Mouse (Mus musculus) midbrain, embryonic 13.5 days (tissue): Measurements from ENCODE around the gene C1qb. TPM values are rescaled to one million over a fixed set of nuclear protein-coding genes. Genes with fewer than 3 reads are reported as not detected.

ENCODE experiments used
- ATAC-seq: fragments of 200-750 bp; cut with Nextera tagmentation; 2 replicates; pipeline ENCODE4 v1.8.0; 2017; ENCODE audit warnings: mild to moderate bottlenecking, moderate TSS enrichment, moderate library complexity
- H3K27ac ChIP-seq: fragments of 300-500 bp; sonication (generic); 2 replicates; pipeline ENCODE4 v1.5.1; 2015; ENCODE audit warnings: inconsistent platforms, mild to moderate bottlenecking, moderate library complexity
- H3K27me3 ChIP-seq: fragments of 300-500 bp; sonication (generic); 2 replicates; pipeline ENCODE4 v1.6.1; 2015; ENCODE audit warnings: mild to moderate bottlenecking, inconsistent platforms
- H3K36me3 ChIP-seq: fragments of 300-500 bp; sonication (generic); 2 replicates; pipeline ENCODE4 v1.6.1; 2015; ENCODE audit warnings: mild to moderate bottlenecking, inconsistent platforms
- H3K4me1 ChIP-seq: fragments of 300-500 bp; sonication (generic); replicated peaks from 2 replicates; pipeline ENCODE4 v1.6.1; 2015; ENCODE audit warnings: inconsistent platforms
- H3K4me2 ChIP-seq: fragments of 300-500 bp; sonication (generic); replicated peaks from 2 replicates; pipeline ENCODE4 v1.6.1; 2015; ENCODE audit warnings: moderate library complexity, mild to moderate bottlenecking, inconsistent platforms
- H3K4me3 ChIP-seq: fragments of 300-500 bp; sonication (generic); replicated peaks from 2 replicates; pipeline ENCODE4 v1.5.1; 2015; ENCODE audit warnings: mild to moderate bottlenecking, inconsistent platforms
- H3K9ac ChIP-seq: fragments of 300-500 bp; sonication (generic); replicated peaks from 2 replicates; pipeline ENCODE4 v1.6.1; 2015; ENCODE audit warnings: mild to moderate bottlenecking, inconsistent platforms
- H3K9me3 ChIP-seq: fragments of 300-500 bp; sonication (generic); 2 replicates; pipeline ENCODE4 v1.6.1; 2016; ENCODE audit warnings: mild to moderate bottlenecking, inconsistent platforms
- WGBS: fragments of 180-500 bp; shearing (Covaris S2); methylation state at CpG from one replicate; pipeline ENCODE4 v1.1.7; 2015; 5-methylcytosine and 5-hydroxymethylcytosine counted together
- polyA plus RNA-seq: library from polyadenylated mRNA; unstranded; fragments of >200 nt; fragmentation: Nextera tagmentation; extraction: Ambion mirVana; gene quantifications from 2 replicates; pipeline ENCODE4 v1.2.1, GENCODE M21; 2015

The C1qb gene
- 25.0 and 30.4 TPM in 2 replicates for polyA plus RNA-seq

DNA sequence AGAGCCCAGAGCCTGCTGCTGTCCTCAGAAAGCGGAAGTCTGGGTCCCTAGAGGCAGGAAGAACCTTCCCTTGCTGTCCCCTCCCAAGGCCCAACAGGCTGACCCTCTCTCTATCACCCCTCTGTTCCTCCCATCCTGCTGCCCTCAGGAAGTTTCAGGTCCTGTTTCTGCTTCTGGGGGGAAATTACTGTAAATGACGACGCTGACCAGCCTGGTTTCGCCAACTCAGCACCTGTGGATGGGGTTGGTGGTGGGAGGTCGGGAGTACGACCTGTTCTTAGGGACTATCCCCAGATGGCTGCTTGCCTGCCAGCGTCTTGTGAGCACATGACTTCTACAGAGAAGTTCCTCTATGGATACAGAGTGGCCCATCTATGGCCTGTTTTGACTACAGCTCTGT is at the start of gene C1qb:
Gene C1qb, minus strand, starts transcription at position 87 of the 400 bp plus-strand sequence.
- ATAC-seq = 0 out of 2 replicates have a peak, but pooled peaks have one; percentile 27
- H3K27me3 ChIP-seq = peaks cover 12% of the 10 kb centered on the region; the same call in 1 of the 2 replicates
- no peak within 1 kb of the TSS for H3K4me3 ChIP-seq
- no peak within 1 kb of the TSS; the same call in 1 of the 2 replicates for H3K9ac ChIP-seq
- H3K27ac ChIP-seq = peak within 1 kb of the TSS; percentile 70
- 0 out of 2 replicates have a peak within 1 kb of the TSS, but pooled peaks have one; percentile 4 for H3K4me2 ChIP-seq
- no peaks in the 10 kb centered on the region for H3K36me3 ChIP-seq
- H3K9me3 ChIP-seq = no peaks in the 10 kb centered on the region
- 82% methylated on average over 7 of the region's 7 CpGs for WGBS
- peaks cover 14% of the 10 kb centered on the region for H3K4me1 ChIP-seq

GRCm38 (mm10) chr4:136934746-136935613 is 49.0 kb upstream of the C1qb start:
- no peak overlapping the region for H3K4me2 ChIP-seq
- H3K9ac ChIP-seq = no peak overlapping the region
- WGBS = 45% methylated on average over 18 of the region's 18 CpGs
- peaks cover 3% of the 10 kb centered on the region; the same call in 1 of the 2 replicates for H3K36me3 ChIP-seq
- H3K4me3 ChIP-seq = no peak overlapping the region
- H3K9me3 ChIP-seq = no peaks in the 10 kb centered on the region
- H3K4me1 ChIP-seq = peaks cover 14% of the 10 kb centered on the region
- ATAC-seq = no peak
- H3K27me3 ChIP-seq = peaks cover 83% of the 10 kb centered on the region
- H3K27ac ChIP-seq = no peak overlapping the region

GRCm38 (mm10) chr4:136930474-136930873 is 44.5 kb upstream of the C1qb start:
- peaks cover 3% of the 10 kb centered on the region; the same call in 1 of the 2 replicates for H3K36me3 ChIP-seq
- H3K27ac ChIP-seq = no peak overlapping the region
- no peak overlapping the region for H3K4me3 ChIP-seq
- no peak overlapping the region for H3K9ac ChIP-seq
- ATAC-seq = no peak
- H3K4me1 ChIP-seq = peaks cover 21% of the 10 kb centered on the region
- no peak overlapping the region for H3K4me2 ChIP-seq
- peaks cover 82% of the 10 kb centered on the region for H3K27me3 ChIP-seq
- 90% methylated on average over 8 of the region's 8 CpGs for WGBS
- H3K9me3 ChIP-seq = no peaks in the 10 kb centered on the region

- H3K4me2 ChIP-seq = no peak overlapping the region
- H3K9ac ChIP-seq = no peak overlapping the region
- ATAC-seq = no peak
- H3K36me3 ChIP-seq = peaks cover 3% of the 10 kb centered on the region; the same call in 1 of the 2 replicates
- H3K9me3 ChIP-seq = no peaks in the 10 kb centered on the region
- H3K27me3 ChIP-seq = peaks cover 92% of the 10 kb centered on the region
- H3K4me1 ChIP-seq = peaks cover 8% of the 10 kb centered on the region
- no peak overlapping the region for H3K4me3 ChIP-seq
- 8% methylated on average over 5 of the region's 5 CpGs for WGBS
- H3K27ac ChIP-seq = no peak overlapping the region
These were observed 42.9 kb upstream of the C1qb start for GRCm38 (mm10) chr4:136928928-136929327.

- no peak overlapping the region for H3K27ac ChIP-seq
- H3K4me2 ChIP-seq = no peak overlapping the region
- 2% methylated on average over 15 of the region's 15 CpGs for WGBS
- H3K4me1 ChIP-seq = peaks cover 26% of the 10 kb centered on the region
- peaks cover 89% of the 10 kb centered on the region for H3K27me3 ChIP-seq
- H3K36me3 ChIP-seq = peaks cover 3% of the 10 kb centered on the region; the same call in 1 of the 2 replicates
- no peak for ATAC-seq
- no peak overlapping the region for H3K9ac ChIP-seq
- H3K9me3 ChIP-seq = no peaks in the 10 kb centered on the region
- H3K4me3 ChIP-seq = no peak overlapping the region
These were observed 39.8 kb upstream of the C1qb start for GRCm38 (mm10) chr4:136925804-136926203.

DNA sequence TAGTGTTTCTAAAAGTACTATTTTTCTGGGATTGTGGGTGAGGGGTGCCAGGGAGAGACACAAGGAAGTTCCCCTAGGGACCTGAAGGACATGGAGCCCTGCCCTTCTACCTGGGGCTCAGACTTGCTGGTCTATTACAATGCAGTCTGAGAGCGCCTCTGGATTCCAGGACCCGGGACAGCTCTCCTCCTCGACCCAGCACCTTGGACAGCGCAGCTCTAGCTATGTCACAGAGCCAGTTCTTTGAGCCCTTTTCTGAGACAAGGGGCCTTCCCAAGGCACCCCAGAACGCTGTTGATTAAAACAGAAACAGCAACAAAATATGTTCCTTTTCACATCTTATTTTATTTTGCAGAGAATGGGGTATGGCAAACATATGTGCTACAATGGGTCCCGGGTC is 38.5 kb upstream of the C1qb start:
- ATAC-seq = no peak
- H3K27me3 ChIP-seq = peaks cover 85% of the 10 kb centered on the region
- H3K4me2 ChIP-seq = no peak overlapping the region
- no peaks in the 10 kb centered on the region for H3K9me3 ChIP-seq
- H3K36me3 ChIP-seq = no peaks in the 10 kb centered on the region
- no peak overlapping the region for H3K27ac ChIP-seq
- H3K9ac ChIP-seq = no peak overlapping the region
- WGBS = 8% methylated on average over 6 of the region's 6 CpGs
- no peak overlapping the region for H3K4me3 ChIP-seq
- H3K4me1 ChIP-seq = peaks cover 26% of the 10 kb centered on the region

DNA sequence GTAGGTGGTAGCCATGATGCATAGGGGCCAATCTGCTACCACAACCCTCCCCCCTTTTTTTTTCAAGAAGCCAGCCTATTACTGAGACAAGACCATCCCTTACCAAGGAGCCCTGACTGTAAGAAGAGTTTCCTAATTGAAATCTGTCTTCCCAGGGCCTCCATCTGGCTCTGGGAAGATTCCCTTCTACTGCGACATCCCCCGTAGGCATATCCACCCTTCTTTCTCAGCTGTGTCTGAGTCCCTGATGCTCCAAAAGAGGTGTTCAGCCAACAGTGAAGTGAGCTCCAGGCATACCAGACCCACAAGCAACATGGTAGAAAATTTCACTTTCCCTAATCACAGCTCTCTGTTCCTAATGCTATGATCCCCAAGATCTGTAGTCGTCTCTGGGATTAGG is 33.5 kb upstream of the C1qb start:
- Histone ChIP-seq H3K4me2 (no peak overlapping the region), H3K27ac (no peak overlapping the region), H3K9ac (no peak overlapping the region), H3K27me3 (peaks cover 56% of the 10 kb centered on the region), H3K36me3 (no peaks in the 10 kb centered on the region), H3K4me3 (no peak overlapping the region), H3K9me3 (no peaks in the 10 kb centered on the region), H3K4me1 (peaks cover 40% of the 10 kb centered on the region)
- WGBS = 80% methylated on average over 3 of the region's 3 CpGs
- no peak for ATAC-seq

DNA sequence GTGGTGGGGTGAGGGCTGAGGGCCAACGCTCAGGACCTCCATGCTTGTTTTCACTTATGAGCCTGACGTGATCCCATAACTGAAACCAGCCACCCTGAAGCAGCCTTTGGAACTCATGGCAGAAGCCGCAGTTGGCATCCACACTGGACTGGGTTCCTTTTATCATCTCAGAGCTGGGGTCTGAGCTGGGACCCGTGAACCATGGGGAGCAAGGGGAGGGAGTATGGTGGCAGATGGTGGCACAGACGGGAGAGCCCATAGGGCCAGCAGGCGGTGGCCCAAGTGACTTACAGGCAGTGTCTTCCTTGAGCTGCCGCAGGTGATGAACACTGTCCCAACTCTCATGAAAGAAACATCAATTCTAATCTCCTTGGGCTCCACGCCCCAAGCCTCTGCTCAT is 32.8 kb upstream of the C1qb start:
- ATAC-seq = no peak
- H3K4me3 ChIP-seq = no peak overlapping the region
- 84% methylated on average over 8 of the region's 8 CpGs for WGBS
- H3K9me3 ChIP-seq = no peaks in the 10 kb centered on the region
- H3K27me3 ChIP-seq = peaks cover 54% of the 10 kb centered on the region
- peaks cover 43% of the 10 kb centered on the region for H3K4me1 ChIP-seq
- H3K36me3 ChIP-seq = no peaks in the 10 kb centered on the region
- no peak overlapping the region for H3K9ac ChIP-seq
- no peak overlapping the region for H3K4me2 ChIP-seq
- H3K27ac ChIP-seq = no peak overlapping the region

DNA sequence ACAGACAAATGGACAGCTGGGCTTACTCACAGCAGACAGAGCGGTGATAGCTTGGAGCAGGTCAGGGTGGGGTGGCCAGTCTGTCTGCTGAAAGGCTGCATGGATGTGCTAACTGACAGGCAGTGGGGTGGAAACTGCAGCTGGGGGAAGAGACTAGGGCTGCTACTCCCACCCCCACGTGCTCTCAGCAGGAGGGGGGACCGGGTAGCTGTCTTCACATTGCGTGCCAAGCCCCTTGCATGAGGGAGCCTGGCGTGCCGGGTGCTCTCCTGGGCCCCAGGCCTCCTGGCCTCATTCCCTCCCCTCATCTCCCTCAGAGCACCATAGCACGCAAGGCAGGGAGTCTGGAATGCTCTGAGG is 31.2 kb upstream of the C1qb start:
- Histone ChIP-seq H3K9me3 (no peaks in the 10 kb centered on the region), H3K4me1 (peaks cover 44% of the 10 kb centered on the region), H3K4me2 (no peak overlapping the region), H3K27ac (peak overlapping the region; percentile 59), H3K36me3 (no peaks in the 10 kb centered on the region), H3K27me3 (peaks cover 43% of the 10 kb centered on the region), H3K9ac (0 out of 2 replicates have a peak overlapping the region, but pooled peaks have one; percentile 12), H3K4me3 (no peak overlapping the region)
- ATAC-seq = 0 out of 2 replicates have a peak, but pooled peaks have one; percentile 32
- WGBS = 44% methylated on average over 7 of the region's 7 CpGs

GRCm38 (mm10) chr4:136916359-136917164 is 30.6 kb upstream of the C1qb start:
- H3K4me1 ChIP-seq = peaks cover 46% of the 10 kb centered on the region
- no peak for ATAC-seq
- H3K9me3 ChIP-seq = no peaks in the 10 kb centered on the region
- H3K4me3 ChIP-seq = no peak overlapping the region
- H3K4me2 ChIP-seq = no peak overlapping the region
- H3K27me3 ChIP-seq = peaks cover 42% of the 10 kb centered on the region
- no peaks in the 10 kb centered on the region for H3K36me3 ChIP-seq
- peak overlapping the region; percentile 59 for H3K27ac ChIP-seq
- 0 out of 2 replicates have a peak overlapping the region, but pooled peaks have one; percentile 12 for H3K9ac ChIP-seq
- 48% methylated on average over 20 of the region's 20 CpGs for WGBS

DNA sequence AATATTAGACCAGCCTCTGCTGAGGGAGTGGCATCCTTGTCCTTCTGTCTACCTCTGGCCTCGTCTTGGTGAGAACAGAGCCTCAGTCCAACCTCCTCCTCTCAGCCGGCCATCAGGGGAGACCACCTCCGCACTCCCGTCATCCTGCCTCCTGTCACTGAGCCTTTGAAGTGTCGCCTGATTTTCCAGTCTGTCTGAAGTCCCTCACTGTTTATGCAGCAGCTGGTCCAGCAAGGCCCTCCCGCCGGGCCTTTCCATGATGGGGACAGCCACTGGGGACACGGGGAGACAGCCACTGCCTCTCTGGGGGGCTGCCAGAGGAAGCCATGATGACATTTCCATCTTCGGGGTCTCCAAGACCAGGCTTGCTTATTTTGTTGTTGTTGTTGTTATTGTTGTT is 26.9 kb upstream of the C1qb start:
- H3K4me3 ChIP-seq = no peak overlapping the region
- H3K36me3 ChIP-seq = no peaks in the 10 kb centered on the region
- no peaks in the 10 kb centered on the region for H3K9me3 ChIP-seq
- H3K27me3 ChIP-seq = peaks cover 61% of the 10 kb centered on the region
- peak overlapping the region; percentile 83 for H3K27ac ChIP-seq
- peak; percentile 16; the same call in 1 of the 2 replicates for ATAC-seq
- H3K9ac ChIP-seq = peak overlapping the region; percentile 39
- H3K4me1 ChIP-seq = peaks cover 58% of the 10 kb centered on the region
- 8% methylated on average over 9 of the region's 9 CpGs for WGBS
- peak overlapping the region; percentile 38 for H3K4me2 ChIP-seq

GRCm38 (mm10) chr4:136911804-136912203 is 25.8 kb upstream of the C1qb start:
- WGBS = 35% methylated on average over 9 of the region's 9 CpGs
- Histone ChIP-seq H3K36me3 (no peaks in the 10 kb centered on the region), H3K4me2 (peak overlapping the region; percentile 38), H3K9me3 (no peaks in the 10 kb centered on the region), H3K4me3 (no peak overlapping the region), H3K27me3 (peaks cover 68% of the 10 kb centered on the region), H3K27ac (peak overlapping the region; percentile 83), H3K9ac (no peak overlapping the region), H3K4me1 (peaks cover 49% of the 10 kb centered on the region)
- ATAC-seq = peak; percentile 10; the same call in 1 of the 2 replicates
